12 mouse cellular contexts compared by ENCODE assay signal in the genomic region with DNA sequence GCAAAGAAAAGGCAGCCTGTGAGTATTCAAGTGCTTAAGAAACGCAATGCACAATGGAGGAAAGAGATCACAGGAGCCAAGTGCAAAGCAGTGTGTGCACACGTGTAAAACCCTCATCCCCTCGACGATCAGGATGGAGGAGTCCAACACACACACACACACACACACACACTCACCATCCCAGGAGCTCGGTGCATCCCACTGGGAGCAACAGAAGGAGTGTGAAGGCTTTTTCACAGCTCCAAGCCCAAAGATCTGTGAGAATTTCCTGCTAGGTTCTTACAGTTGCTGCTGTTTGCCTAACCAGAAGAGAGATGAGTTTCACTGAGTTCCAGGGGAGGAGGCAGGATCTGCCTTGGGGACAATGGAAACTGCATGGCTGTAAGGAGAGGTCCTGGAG. TPM values are rescaled to one million over a fixed set of nuclear protein-coding genes. Genes with fewer than 3 reads are reported as not detected.
DNase-seq lines count a peak whose midpoint lies in the region; ATAC-seq lines count a peak whose summit lies in the region.
"Had no signal": no experiment of that assay in that cellular context is flagged by ENCODE, and none has a peak within 500 bp of the region (broad histone marks: within the 10 kb centered on the region; RNA-seq: fewer than 3 reads in every experiment).

No protein-coding gene starts in this region.

- H3K9ac ChIP-seq in hindbrain, embryonic 11.5 days (ENCODE audit: low read depth, low read length) = no peak overlapping the region
- H3K9ac ChIP-seq in midbrain, embryonic 12.5 days (replicated peaks) = no peak overlapping the region
- no peak overlapping the region for H3K9ac ChIP-seq in intestine, embryonic 15.5 days
- H3K9ac ChIP-seq: liver, embryonic 13.5 days had no signal

- H3K27ac ChIP-seq in hindbrain, embryonic 11.5 days (ENCODE audit: low read depth, low read length) = peak overlapping the region; percentile 58
- H3K27ac ChIP-seq in midbrain, embryonic 12.5 days (replicated peaks) = peak overlapping the region; percentile 69
- no peak overlapping the region for H3K27ac ChIP-seq in intestine, embryonic 15.5 days
- H3K27ac ChIP-seq: liver, embryonic 13.5 days had no signal

- WGBS in hindbrain, embryonic 11.5 days = 17% methylated on average over 5 of the region's 5 CpGs
- WGBS in midbrain, embryonic 12.5 days = 8% methylated on average over 5 of the region's 5 CpGs
- 40% methylated on average over 5 of the region's 5 CpGs for WGBS in intestine, embryonic 15.5 days

- DNase-seq in right cerebral cortex, postnatal 10 days (ENCODE audit: low spot score in 2 of 2) = peak; percentile 41 to 49
- DNase-seq in right cerebral cortex, postnatal 4 days = no peak
- DNase-seq in hindbrain, embryonic 11.5 days (ENCODE audit: low spot score) = no peak
- no peak for DNase-seq in heart, adult 11 months
- no peak for DNase-seq in cerebellum, postnatal 25 days
- DNase-seq: adrenal gland, postnatal 10 days; kidney, adult 11 months; left cerebral cortex, postnatal 4 days; liver, embryonic 13.5 days had no signal

- H3K27me3 ChIP-seq in hindbrain, embryonic 11.5 days (ENCODE audit: control insufficient read depth, insufficient read depth, low read length) = no peaks in the 10 kb centered on the region
- peaks cover 68% of the 10 kb centered on the region for H3K27me3 ChIP-seq in midbrain, embryonic 12.5 days
- no peaks in the 10 kb centered on the region for H3K27me3 ChIP-seq in intestine, embryonic 15.5 days (replicated peaks)
- H3K27me3 ChIP-seq: liver, embryonic 13.5 days had no signal

- H3K36me3 ChIP-seq in hindbrain, embryonic 11.5 days (ENCODE audit: control insufficient read depth, insufficient read depth, low read length) = no peaks in the 10 kb centered on the region
- no peaks in the 10 kb centered on the region; the same call in 1 of the 2 replicates for H3K36me3 ChIP-seq in midbrain, embryonic 12.5 days
- H3K36me3 ChIP-seq in intestine, embryonic 15.5 days = no peaks in the 10 kb centered on the region
- H3K36me3 ChIP-seq: liver, embryonic 13.5 days had no signal

- no peaks in the 10 kb centered on the region for H3K9me3 ChIP-seq in hindbrain, embryonic 11.5 days (ENCODE audit: control insufficient read depth, low read length)
- H3K9me3 ChIP-seq in midbrain, embryonic 12.5 days = no peaks in the 10 kb centered on the region
- H3K9me3 ChIP-seq in intestine, embryonic 15.5 days = no peaks in the 10 kb centered on the region
- H3K9me3 ChIP-seq: G1E; liver, embryonic 13.5 days had no signal

- no peak for ATAC-seq in hindbrain, embryonic 11.5 days (ENCODE audit: low FRiP score)
- 0 out of 2 replicates have a peak, but pooled peaks have one; percentile 52 for ATAC-seq in midbrain, embryonic 12.5 days (ENCODE audit: low FRiP score, low read depth)
- ATAC-seq in intestine, embryonic 15.5 days = no peak

- no peak overlapping the region for H3K4me3 ChIP-seq in hindbrain, embryonic 11.5 days (ENCODE audit: low read depth, low read length)
- no peak overlapping the region for H3K4me3 ChIP-seq in midbrain, embryonic 12.5 days
- H3K4me3 ChIP-seq in intestine, embryonic 15.5 days (replicated peaks) = no peak overlapping the region
- H3K4me3 ChIP-seq: liver, embryonic 13.5 days had no signal

- no peak overlapping the region for H3K4me2 ChIP-seq in hindbrain, embryonic 11.5 days (replicated peaks; ENCODE audit: low read depth, low read length)
- no peak overlapping the region for H3K4me2 ChIP-seq in midbrain, embryonic 12.5 days (replicated peaks)
- no peak overlapping the region for H3K4me2 ChIP-seq in intestine, embryonic 15.5 days (replicated peaks)
- H3K4me2 ChIP-seq: liver, embryonic 13.5 days had no signal

- no peaks in the 10 kb centered on the region; the same call in 1 of the 2 replicates for H3K4me1 ChIP-seq in hindbrain, embryonic 11.5 days (replicated peaks; ENCODE audit: control insufficient read depth, insufficient read depth, low read length)
- H3K4me1 ChIP-seq in midbrain, embryonic 12.5 days = peaks cover 29% of the 10 kb centered on the region
- H3K4me1 ChIP-seq in intestine, embryonic 15.5 days (replicated peaks) = peaks cover 4% of the 10 kb centered on the region; the same call in 1 of the 2 replicates

RNA-seq across cellular contexts. Expression of gene Slc29a3, which starts 20.9 kb away (rescaled TPM):
- polyA plus RNA-seq in hindbrain, embryonic 11.5 days (2014; fragmentation: Nextera tagmentation; extraction: Ambion mirVana) = 7.2 and 7.7 TPM in 2 replicates
- polyA plus RNA-seq in midbrain, embryonic 12.5 days (2016; fragmentation: Nextera tagmentation; extraction: Ambion mirVana) = 12.0 TPM in 2 replicates
- 9.1 and 11.1 TPM in 2 replicates for polyA plus RNA-seq in intestine, embryonic 15.5 days (2015; fragmentation: Nextera tagmentation; extraction: Ambion mirVana)

RNA-seq across cellular contexts. Expression of gene Cdh23, which starts 35.5 kb away (rescaled TPM):
- 0.28 and 1.6 TPM in 2 replicates for polyA plus RNA-seq in hindbrain, embryonic 11.5 days (2014; fragmentation: Nextera tagmentation; extraction: Ambion mirVana)
- 1.2 and 2.1 TPM in 2 replicates for polyA plus RNA-seq in midbrain, embryonic 12.5 days (2016; fragmentation: Nextera tagmentation; extraction: Ambion mirVana)
- polyA plus RNA-seq in intestine, embryonic 15.5 days (2015; fragmentation: Nextera tagmentation; extraction: Ambion mirVana) = 0.44 and 0.67 TPM in 2 replicates
- polyA plus RNA-seq: G1E had no signal

Comparison
In these comparisons a context has a peak if more than half of its experiments do, and no peak if none do; other contexts are left out.
1. DNase-seq: peak in right cerebral cortex, postnatal 10 days (2 of 2); none in right cerebral cortex, postnatal 4 days (single experiment), hindbrain, embryonic 11.5 days (single experiment), heart, adult 11 months (single experiment) and cerebellum, postnatal 25 days (0 of 2).